Mouse (Mus musculus): ENCODE results near the gene Col18a1. TPM values are rescaled to one million over a fixed set of nuclear protein-coding genes. Genes with fewer than 3 reads are reported as not detected.

Col18a1 gene
- polyA plus RNA-seq, 1 experiment from 2014 or later, result 109 TPM

DNA sequence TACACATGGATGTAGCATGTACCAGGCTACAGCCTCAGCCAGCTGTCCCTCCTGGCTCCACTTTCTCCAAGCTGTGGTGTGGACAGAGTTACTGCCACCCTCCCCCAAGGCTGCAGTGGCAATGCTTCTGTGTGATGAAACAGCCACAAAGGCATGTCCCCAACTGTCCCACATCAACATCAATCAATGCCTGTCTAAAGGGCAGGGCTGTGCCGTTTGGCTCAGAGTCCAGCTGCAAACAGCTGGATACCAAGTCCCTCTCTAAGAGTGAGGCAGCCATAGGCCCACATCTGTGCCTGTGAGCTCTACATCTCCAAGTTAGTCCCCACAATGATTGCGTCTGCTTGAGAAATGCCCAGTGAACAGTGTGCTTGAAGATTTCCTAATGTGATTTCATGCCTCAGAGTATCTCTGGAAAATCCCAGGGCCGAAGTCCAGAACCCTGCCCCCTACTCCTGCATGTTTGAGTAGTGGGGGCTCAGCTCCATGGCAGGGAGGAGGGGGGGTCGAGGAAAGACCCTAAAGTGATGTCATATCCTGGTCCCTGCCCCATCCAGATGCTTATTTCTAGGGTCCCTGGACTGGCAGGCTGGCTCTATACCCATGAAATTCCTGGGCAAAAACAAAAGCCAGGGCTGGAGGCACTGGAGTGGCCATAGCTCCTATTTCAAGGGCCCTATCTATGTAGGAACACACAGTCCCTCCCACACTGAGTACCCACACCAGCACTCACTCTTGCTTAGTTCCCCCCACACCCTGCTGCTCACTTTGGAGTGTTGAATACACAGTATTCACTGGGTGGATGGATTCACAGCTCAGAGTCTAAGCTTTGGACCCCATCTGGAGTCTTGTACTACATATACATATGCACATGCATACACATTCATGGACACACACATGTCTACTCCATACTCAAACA is 49.6 kb downstream of the Col18a1 start:
- H3K4me2 ChIP-seq (replicated peaks), result no peak overlapping the region
- no peak overlapping the region for H3K4me3 ChIP-seq
- 0 out of 2 replicates have a peak overlapping the region, but pooled peaks have one; percentile 8 for H3K27ac ChIP-seq
- no peaks in the 10 kb centered on the region for H3K36me3 ChIP-seq
- no peaks in the 10 kb centered on the region for H3K9me3 ChIP-seq (replicated peaks)
- H3K27me3 ChIP-seq, result no peaks in the 10 kb centered on the region
- peak; percentile 19; the same call in 1 of the 2 replicates for ATAC-seq (ENCODE audit: low FRiP score)
- no peak overlapping the region for H3K9ac ChIP-seq
- WGBS, result 36% methylated on average over 4 of the region's 4 CpGs
- peaks cover 7% of the 10 kb centered on the region; the same call in 1 of the 2 replicates for H3K4me1 ChIP-seq

DNA sequence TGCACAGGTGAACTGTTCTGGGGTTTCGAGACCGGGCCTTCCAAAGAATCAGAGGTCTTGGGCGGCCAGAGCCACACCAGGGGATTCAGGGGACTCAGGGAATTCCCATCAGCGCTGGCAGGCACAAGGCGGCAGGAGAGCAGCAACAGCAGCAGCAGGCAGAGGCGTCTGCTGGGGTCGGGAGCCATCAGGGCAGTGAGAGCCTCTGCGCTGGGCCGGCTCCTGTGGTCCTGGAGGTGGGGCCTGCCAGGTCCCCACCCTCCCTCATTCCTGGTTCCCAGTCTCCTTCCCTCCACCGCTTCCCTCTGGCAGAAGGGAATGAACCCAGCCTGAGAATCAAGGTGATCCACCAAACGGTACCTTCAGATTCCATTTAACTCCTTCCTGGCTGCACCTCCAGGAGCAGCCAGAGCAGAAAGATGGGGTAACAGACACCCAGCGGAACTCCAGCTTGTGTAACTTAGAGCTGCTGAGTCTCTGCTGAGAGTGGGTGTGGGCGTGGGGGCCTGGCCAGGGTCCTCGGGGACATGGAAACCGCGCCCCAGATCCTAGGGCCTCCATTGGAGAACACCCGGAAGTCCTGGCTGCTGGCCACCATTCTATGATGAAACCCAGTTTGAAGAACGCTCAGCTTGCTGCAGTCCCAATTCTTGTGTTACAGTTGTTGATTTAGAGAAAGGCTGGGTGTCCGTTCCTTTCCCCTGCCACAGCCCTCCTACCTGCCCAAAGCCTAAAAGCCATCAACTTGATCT is 52.7 kb downstream of the Col18a1 start:
- ATAC-seq (ENCODE audit: low FRiP score), result no peak
- Histone ChIP-seq H3K36me3 (no peaks in the 10 kb centered on the region), H3K4me1 (peaks cover 27% of the 10 kb centered on the region), H3K4me2 (replicated peaks) (no peak overlapping the region), H3K27me3 (no peaks in the 10 kb centered on the region), H3K9ac (no peak overlapping the region), H3K4me3 (no peak overlapping the region), H3K27ac (no peak overlapping the region), H3K9me3 (replicated peaks) (no peaks in the 10 kb centered on the region)
- WGBS, result 66% methylated on average over 19 of the region's 19 CpGs

DNA sequence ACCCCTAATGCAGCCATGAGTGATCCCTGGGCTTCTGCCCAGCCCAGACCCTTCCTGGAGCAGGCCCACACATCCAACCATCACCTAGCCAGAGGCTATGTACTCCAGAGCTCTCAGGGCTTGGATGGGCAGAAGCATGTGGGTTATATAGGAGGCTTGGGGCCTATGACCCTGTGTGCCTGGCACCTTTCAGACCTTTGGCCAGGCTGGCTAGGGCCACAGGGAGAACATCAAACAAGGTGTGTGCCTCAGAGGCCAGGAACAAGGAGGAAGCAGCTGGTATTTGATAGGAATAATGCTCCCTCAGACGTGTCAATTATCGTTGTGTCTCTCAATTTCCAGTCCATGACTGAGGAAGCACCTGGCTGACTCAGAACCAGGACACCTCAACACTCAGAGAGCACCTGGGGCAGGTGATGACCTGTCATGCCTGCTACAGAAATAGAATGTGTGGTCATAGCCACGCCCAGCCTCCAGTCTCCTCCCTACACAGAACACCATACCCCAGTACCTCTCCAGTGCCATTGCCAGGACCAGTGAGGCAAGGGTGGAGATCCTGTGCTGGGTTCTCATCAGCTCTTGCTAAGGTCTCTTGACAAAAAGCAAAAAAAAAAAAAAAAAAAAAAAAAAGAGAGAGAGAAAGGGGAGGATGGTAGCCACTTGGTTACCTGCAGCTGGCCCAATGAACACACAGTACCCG is 54.6 kb downstream of the Col18a1 start:
- Histone ChIP-seq H3K27ac (no peak overlapping the region), H3K36me3 (no peaks in the 10 kb centered on the region), H3K9ac (no peak overlapping the region), H3K4me1 (peaks cover 23% of the 10 kb centered on the region), H3K4me2 (replicated peaks) (no peak overlapping the region), H3K27me3 (no peaks in the 10 kb centered on the region), H3K4me3 (no peak overlapping the region), H3K9me3 (replicated peaks) (no peaks in the 10 kb centered on the region)
- WGBS, result 88% methylated on average over 4 of the region's 4 CpGs
- ATAC-seq (ENCODE audit: low FRiP score), result no peak

DNA sequence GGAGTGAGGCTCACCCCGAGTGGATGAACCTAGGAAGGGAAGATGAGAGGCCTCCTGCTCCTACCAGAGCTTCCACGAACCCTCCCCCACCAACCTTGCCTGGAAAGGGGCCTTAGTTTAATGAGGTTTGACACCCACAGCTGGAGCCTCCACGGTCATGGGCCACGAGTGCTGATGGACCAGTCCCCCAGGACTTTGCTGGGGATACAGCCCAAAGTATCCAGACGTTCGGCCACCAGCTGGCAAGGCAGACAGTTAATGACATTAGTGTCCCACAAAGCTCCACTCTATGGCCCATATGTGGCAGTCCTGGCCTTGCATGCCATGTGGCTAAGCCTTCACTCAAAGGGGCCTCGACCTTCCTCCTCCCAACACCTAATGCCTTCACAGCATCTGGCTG is 55.5 kb downstream of the Col18a1 start:
- Histone ChIP-seq H3K4me1 (peaks cover 20% of the 10 kb centered on the region), H3K4me2 (replicated peaks) (no peak overlapping the region), H3K27ac (no peak overlapping the region), H3K36me3 (no peaks in the 10 kb centered on the region), H3K9me3 (replicated peaks) (no peaks in the 10 kb centered on the region), H3K4me3 (no peak overlapping the region), H3K9ac (no peak overlapping the region), H3K27me3 (no peaks in the 10 kb centered on the region)
- 51% methylated on average over 7 of the region's 7 CpGs for WGBS
- no peak; the same call in 1 of the 2 replicates for ATAC-seq (ENCODE audit: low FRiP score)

DNA sequence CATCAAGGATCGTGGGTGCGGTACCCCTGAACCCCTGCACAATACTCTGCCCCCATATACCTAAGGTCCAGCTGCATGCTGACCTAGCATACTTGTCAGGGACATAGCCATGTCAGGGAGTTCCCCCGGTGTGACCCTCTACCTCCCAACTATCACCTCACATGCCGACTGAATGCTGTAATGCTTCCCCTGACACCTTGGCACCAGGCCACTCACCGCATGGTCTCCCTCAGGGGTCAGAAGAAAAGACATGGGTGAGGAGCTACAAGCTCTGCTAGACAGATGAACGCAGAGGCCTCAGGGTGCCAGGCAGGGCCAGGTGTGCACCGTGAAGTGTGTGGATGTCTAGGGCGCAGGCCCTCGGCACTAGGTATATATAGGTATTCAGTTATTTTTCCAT is 56.3 kb downstream of the Col18a1 start:
- 92% methylated on average over 9 of the region's 9 CpGs for WGBS
- no peak for ATAC-seq (ENCODE audit: low FRiP score)
- Histone ChIP-seq H3K4me3 (no peak overlapping the region), H3K9me3 (replicated peaks) (no peaks in the 10 kb centered on the region), H3K9ac (no peak overlapping the region), H3K27ac (no peak overlapping the region), H3K4me1 (peaks cover 20% of the 10 kb centered on the region), H3K27me3 (no peaks in the 10 kb centered on the region), H3K4me2 (replicated peaks) (no peak overlapping the region), H3K36me3 (no peaks in the 10 kb centered on the region)

DNA sequence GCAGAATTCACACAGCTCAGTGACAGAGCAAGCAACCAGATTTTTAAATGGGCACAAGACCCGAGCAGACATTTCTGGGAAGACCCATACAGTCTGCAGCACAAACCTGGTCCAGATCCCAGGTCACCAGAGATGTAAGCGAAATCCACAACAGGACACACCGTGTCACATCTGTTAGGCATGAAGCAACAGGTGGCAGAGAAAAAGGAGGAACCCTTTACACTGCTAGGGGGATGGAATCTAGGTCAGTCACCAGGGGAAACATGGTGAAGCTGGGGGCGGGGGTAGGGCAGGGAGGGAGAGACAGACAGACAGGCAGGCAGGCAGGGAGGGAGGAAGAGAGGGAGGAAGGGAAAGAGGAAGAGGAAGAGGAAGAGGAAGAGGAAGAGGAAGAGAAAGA is 58.2 kb downstream of the Col18a1 start:
- Histone ChIP-seq H3K9me3 (replicated peaks) (no peaks in the 10 kb centered on the region), H3K9ac (no peak overlapping the region), H3K4me2 (replicated peaks) (no peak overlapping the region), H3K4me1 (peaks cover 20% of the 10 kb centered on the region), H3K27ac (no peak overlapping the region), H3K36me3 (no peaks in the 10 kb centered on the region), H3K27me3 (no peaks in the 10 kb centered on the region), H3K4me3 (no peak overlapping the region)
- 81% methylated on average over 4 of the region's 4 CpGs for WGBS
- ATAC-seq (ENCODE audit: low FRiP score), result no peak

DNA sequence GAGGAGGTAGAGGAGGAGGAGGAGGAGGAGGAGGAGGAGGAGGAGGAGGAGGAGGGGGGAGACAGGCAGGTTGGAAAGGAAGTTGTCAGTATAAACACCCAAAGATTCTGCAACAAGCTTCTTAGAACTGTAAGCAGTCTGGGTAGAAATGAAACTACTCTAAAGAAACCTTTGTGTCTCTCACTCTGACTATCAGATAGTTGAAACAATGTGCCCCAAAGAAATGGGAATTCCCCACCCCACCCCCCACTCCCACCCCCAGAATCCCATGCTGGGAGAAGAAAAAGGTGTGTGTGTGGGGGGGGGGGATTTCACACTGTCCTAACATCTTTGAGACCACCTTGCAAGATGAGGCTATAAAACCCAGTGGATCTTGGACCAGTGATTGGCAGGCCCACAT is 62.0 kb downstream of the Col18a1 start:
- Histone ChIP-seq H3K9me3 (replicated peaks) (no peaks in the 10 kb centered on the region), H3K4me2 (replicated peaks) (no peak overlapping the region), H3K27me3 (no peaks in the 10 kb centered on the region), H3K4me1 (peaks cover 6% of the 10 kb centered on the region; the same call in 1 of the 2 replicates), H3K9ac (no peak overlapping the region), H3K4me3 (no peak overlapping the region), H3K36me3 (no peaks in the 10 kb centered on the region), H3K27ac (no peak overlapping the region)
- ATAC-seq (ENCODE audit: low FRiP score), result no peak

DNA sequence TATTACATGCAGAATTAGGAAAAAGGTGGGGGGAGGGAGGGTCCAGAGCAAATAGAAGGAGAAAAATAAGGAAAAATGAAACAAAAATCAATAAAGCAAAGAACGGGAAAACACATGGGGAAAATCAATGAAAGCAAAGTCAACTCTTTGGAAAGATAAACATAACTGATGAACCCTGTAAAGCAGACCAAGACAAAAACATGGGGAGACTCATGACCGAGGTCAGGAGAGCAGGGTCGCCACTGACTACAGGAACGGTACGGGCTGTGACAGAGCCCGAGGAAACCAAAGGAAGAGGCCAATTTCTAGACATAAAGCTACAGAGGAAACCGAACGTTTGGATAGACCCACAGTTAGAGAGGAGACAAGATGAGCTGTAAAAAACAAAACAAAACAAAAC is 62.7 kb downstream of the Col18a1 start:
- Histone ChIP-seq H3K9me3 (replicated peaks) (no peaks in the 10 kb centered on the region), H3K27me3 (no peaks in the 10 kb centered on the region), H3K4me3 (no peak overlapping the region), H3K4me2 (replicated peaks) (no peak overlapping the region), H3K9ac (no peak overlapping the region), H3K36me3 (no peaks in the 10 kb centered on the region), H3K27ac (no peak overlapping the region), H3K4me1 (no peaks in the 10 kb centered on the region; the same call in 1 of the 2 replicates)
- no peak for ATAC-seq (ENCODE audit: low FRiP score)
- 69% methylated on average over 8 of the region's 8 CpGs for WGBS

DNA sequence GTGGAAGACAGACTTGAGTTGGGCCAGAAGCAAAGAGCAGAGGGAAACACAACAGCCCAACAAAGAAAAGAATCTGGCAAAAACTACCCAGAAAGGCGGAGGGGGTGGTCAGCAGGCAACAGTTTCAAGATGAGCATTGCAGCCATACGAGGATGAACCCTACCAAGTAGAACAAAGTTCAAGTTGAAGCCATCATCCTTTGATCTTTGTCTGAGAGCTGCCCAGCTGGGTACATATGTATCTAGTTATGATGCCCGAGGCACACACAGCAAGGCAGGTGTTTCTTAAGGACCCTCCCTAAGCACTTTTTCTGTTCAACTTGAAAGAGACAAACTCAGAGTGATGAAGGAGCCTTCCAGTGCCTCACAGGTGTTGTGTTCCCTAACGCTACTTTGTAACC is 66.6 kb downstream of the Col18a1 start:
- WGBS, result 82% methylated on average over 4 of the region's 4 CpGs
- Histone ChIP-seq H3K27me3 (no peaks in the 10 kb centered on the region), H3K9me3 (replicated peaks) (no peaks in the 10 kb centered on the region), H3K36me3 (no peaks in the 10 kb centered on the region), H3K4me2 (replicated peaks) (no peak overlapping the region), H3K4me1 (peaks cover 11% of the 10 kb centered on the region), H3K9ac (no peak overlapping the region), H3K27ac (no peak overlapping the region), H3K4me3 (no peak overlapping the region)
- no peak for ATAC-seq (ENCODE audit: low FRiP score)

DNA sequence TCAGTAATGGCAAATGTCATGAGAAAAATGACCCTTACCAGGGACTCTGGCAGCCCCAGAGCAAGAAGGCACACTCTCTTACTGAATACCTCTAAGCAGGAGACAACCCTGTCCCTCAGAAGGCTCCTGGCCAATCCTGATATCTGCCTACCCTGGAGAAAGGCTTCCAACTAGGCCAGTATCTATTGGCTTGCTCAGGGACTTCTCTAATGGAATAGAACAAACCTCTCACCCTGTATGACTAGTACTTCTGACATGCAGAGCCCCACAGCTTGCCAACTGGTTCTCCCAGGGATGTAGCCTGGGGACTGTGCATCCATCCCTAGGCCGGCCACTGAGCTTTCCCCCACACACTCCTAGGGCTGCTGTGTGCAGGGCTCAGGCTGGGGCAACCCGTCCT is 67.7 kb downstream of the Col18a1 start:
- no peak overlapping the region for H3K27ac ChIP-seq
- H3K27me3 ChIP-seq, result no peaks in the 10 kb centered on the region
- 84% methylated on average over 2 of the region's 2 CpGs for WGBS
- H3K4me1 ChIP-seq, result peaks cover 11% of the 10 kb centered on the region
- H3K36me3 ChIP-seq, result 0 out of 2 replicates have a peak, but pooled peaks cover 2% of the 10 kb centered on the region
- no peak overlapping the region for H3K4me3 ChIP-seq
- no peak overlapping the region for H3K4me2 ChIP-seq (replicated peaks)
- no peaks in the 10 kb centered on the region for H3K9me3 ChIP-seq (replicated peaks)
- ATAC-seq (ENCODE audit: low FRiP score), result no peak
- H3K9ac ChIP-seq, result no peak overlapping the region

DNA sequence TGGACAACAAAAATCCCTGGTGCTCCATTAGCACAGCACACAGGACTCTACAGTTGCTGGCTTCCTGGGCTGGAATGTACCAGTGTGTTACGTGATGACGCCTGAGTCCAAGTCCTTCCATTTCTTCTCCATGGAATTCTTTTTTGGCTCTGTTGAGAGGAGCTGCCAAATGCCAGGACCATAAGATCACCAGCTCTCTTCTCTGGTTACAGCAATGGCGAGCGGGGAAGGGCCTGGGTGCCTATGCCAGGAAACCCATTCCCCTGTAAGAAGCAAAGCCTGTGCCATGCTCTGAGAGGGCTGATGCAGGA is 68.5 kb downstream of the Col18a1 start:
- Histone ChIP-seq H3K36me3 (0 out of 2 replicates have a peak, but pooled peaks cover 2% of the 10 kb centered on the region), H3K27me3 (no peaks in the 10 kb centered on the region), H3K27ac (no peak overlapping the region), H3K9me3 (replicated peaks) (peaks cover 3% of the 10 kb centered on the region; the same call in 1 of the 2 replicates), H3K4me3 (no peak overlapping the region), H3K4me2 (replicated peaks) (no peak overlapping the region), H3K4me1 (peaks cover 11% of the 10 kb centered on the region), H3K9ac (no peak overlapping the region)
- ATAC-seq (ENCODE audit: low FRiP score), result no peak
- WGBS, result 89% methylated on average over 4 of the region's 4 CpGs
